In genomic region chr8:102329955-102330354, GRCm38 (mm10) we compare ENCODE assay signal across 15 mouse cellular contexts.
"Had no signal": no experiment of that assay in that cellular context is flagged by ENCODE, and none has a peak within 500 bp of the region (broad histone marks: within the 10 kb centered on the region; RNA-seq: fewer than 3 reads in every experiment).

No protein-coding gene starts in this region.

- H3K4me3 ChIP-seq: megakaryocyte, embryonic 14.5 days; midbrain, embryonic 15.5 days; neural tube, embryonic 12.5 days; stomach, embryonic 15.5 days had no signal

- H3K4me2 ChIP-seq: lung, embryonic 14.5 days; midbrain, embryonic 11.5 days; midbrain, embryonic 15.5 days; neural tube, embryonic 12.5 days; stomach, embryonic 15.5 days had no signal

- ATAC-seq: midbrain, embryonic 15.5 days had no signal

- H3K27ac ChIP-seq: macrophage; midbrain, embryonic 15.5 days; neural tube, embryonic 12.5 days; stomach, embryonic 15.5 days; stomach, postnatal 0 days had no signal

- H3K4me1 ChIP-seq: megakaryocyte, embryonic 14.5 days; midbrain, embryonic 15.5 days; neural tube, embryonic 12.5 days; stomach, embryonic 15.5 days had no signal

- H3K9ac ChIP-seq: lung, embryonic 14.5 days; midbrain, embryonic 15.5 days; neural tube, embryonic 12.5 days; stomach, embryonic 15.5 days had no signal

- H3K36me3 ChIP-seq: midbrain, embryonic 15.5 days; neural tube, embryonic 12.5 days; stomach, embryonic 15.5 days had no signal

- H3K9me3 ChIP-seq: megakaryocyte, embryonic 14.5 days; midbrain, embryonic 15.5 days; neural tube, embryonic 12.5 days; stomach, embryonic 15.5 days had no signal

- H3K27me3 ChIP-seq: megakaryocyte, embryonic 14.5 days; midbrain, embryonic 15.5 days; neural tube, embryonic 12.5 days; stomach, embryonic 15.5 days had no signal

- DNase-seq: lung, adult 18-20 months; lung, embryonic 14.5 days; lung, postnatal 14 days; lung, postnatal 36 days; right cerebral cortex, postnatal 14 days; thymus, adult 2 months; thymus, postnatal 25 days; thymus, postnatal 4 days had no signal
